Mouse (Mus musculus): ENCODE data around the gene Sox6. TPM values are rescaled to one million over a fixed set of nuclear protein-coding genes. Genes with fewer than 3 reads are reported as not detected.

The Sox6 gene
- polyA plus RNA-seq, 1 experiment from 2014 or later: 37.5 TPM

GRCm38 (mm10) chr7:115766316-115766715 is 272.3 kb downstream of the Sox6 start:
- H3K9me3 ChIP-seq (replicated peaks; ENCODE audit: control insufficient read depth, low read length): no peaks in the 10 kb centered on the region
- H3K36me3 ChIP-seq (ENCODE audit: control insufficient read depth, insufficient read depth, low read length): no peaks in the 10 kb centered on the region
- H3K4me3 ChIP-seq (replicated peaks; ENCODE audit: low read length): no peak overlapping the region
- no peak for ATAC-seq (ENCODE audit: insufficient read depth, low FRiP score)
- H3K4me1 ChIP-seq (ENCODE audit: control insufficient read depth, insufficient read depth, low read length): no peaks in the 10 kb centered on the region
- H3K27me3 ChIP-seq (ENCODE audit: control insufficient read depth, insufficient read depth, low read length): no peaks in the 10 kb centered on the region
- 63% methylated on average over 8 of the region's 8 CpGs for WGBS
- H3K9ac ChIP-seq (ENCODE audit: low read length): no peak overlapping the region
- H3K27ac ChIP-seq (ENCODE audit: low read length): no peak overlapping the region
- no peak overlapping the region for H3K4me2 ChIP-seq (ENCODE audit: low read depth, low read length)

GRCm38 (mm10) chr7:115763851-115764250 is 274.7 kb downstream of the Sox6 start:
- ATAC-seq (ENCODE audit: insufficient read depth, low FRiP score): no peak
- H3K27ac ChIP-seq (ENCODE audit: low read length): no peak overlapping the region
- no peaks in the 10 kb centered on the region for H3K4me1 ChIP-seq (ENCODE audit: control insufficient read depth, insufficient read depth, low read length)
- no peaks in the 10 kb centered on the region for H3K36me3 ChIP-seq (ENCODE audit: control insufficient read depth, insufficient read depth, low read length)
- no peaks in the 10 kb centered on the region for H3K27me3 ChIP-seq (ENCODE audit: control insufficient read depth, insufficient read depth, low read length)
- no peaks in the 10 kb centered on the region for H3K9me3 ChIP-seq (replicated peaks; ENCODE audit: control insufficient read depth, low read length)
- H3K4me3 ChIP-seq (replicated peaks; ENCODE audit: low read length): no peak overlapping the region
- H3K9ac ChIP-seq (ENCODE audit: low read length): no peak overlapping the region
- WGBS: 49% methylated on average over 2 of the region's 2 CpGs
- no peak overlapping the region for H3K4me2 ChIP-seq (ENCODE audit: low read depth, low read length)

GRCm38 (mm10) chr7:115758172-115758571 is 280.4 kb downstream of the Sox6 start:
- no peak overlapping the region for H3K4me2 ChIP-seq (ENCODE audit: low read depth, low read length)
- no peaks in the 10 kb centered on the region for H3K9me3 ChIP-seq (replicated peaks; ENCODE audit: control insufficient read depth, low read length)
- WGBS: 42% methylated on average over 1 of the region's 1 CpGs
- no peaks in the 10 kb centered on the region for H3K27me3 ChIP-seq (ENCODE audit: control insufficient read depth, insufficient read depth, low read length)
- H3K36me3 ChIP-seq (ENCODE audit: control insufficient read depth, insufficient read depth, low read length): no peaks in the 10 kb centered on the region
- no peak for ATAC-seq (ENCODE audit: insufficient read depth, low FRiP score)
- no peak overlapping the region for H3K4me3 ChIP-seq (replicated peaks; ENCODE audit: low read length)
- no peaks in the 10 kb centered on the region for H3K4me1 ChIP-seq (ENCODE audit: control insufficient read depth, insufficient read depth, low read length)
- no peak overlapping the region for H3K27ac ChIP-seq (ENCODE audit: low read length)
- H3K9ac ChIP-seq (ENCODE audit: low read length): no peak overlapping the region

GRCm38 (mm10) chr7:115755272-115755671 is 283.3 kb downstream of the Sox6 start:
- ATAC-seq (ENCODE audit: insufficient read depth, low FRiP score): no peak
- WGBS: 54% methylated on average over 4 of the region's 4 CpGs

GRCm38 (mm10) chr7:115754216-115754615 is 284.4 kb downstream of the Sox6 start:
- no peak overlapping the region for H3K4me2 ChIP-seq (ENCODE audit: low read depth, low read length)
- H3K27me3 ChIP-seq (ENCODE audit: control insufficient read depth, insufficient read depth, low read length): no peaks in the 10 kb centered on the region
- peaks cover 6% of the 10 kb centered on the region; the same call in 1 of the 2 replicates for H3K4me1 ChIP-seq (ENCODE audit: control insufficient read depth, insufficient read depth, low read length)
- WGBS: 86% methylated on average over 7 of the region's 7 CpGs
- H3K27ac ChIP-seq (ENCODE audit: low read length): no peak overlapping the region
- H3K9me3 ChIP-seq (replicated peaks; ENCODE audit: control insufficient read depth, low read length): no peaks in the 10 kb centered on the region
- ATAC-seq (ENCODE audit: insufficient read depth, low FRiP score): no peak
- no peak overlapping the region for H3K9ac ChIP-seq (ENCODE audit: low read length)
- no peaks in the 10 kb centered on the region for H3K36me3 ChIP-seq (ENCODE audit: control insufficient read depth, insufficient read depth, low read length)
- H3K4me3 ChIP-seq (replicated peaks; ENCODE audit: low read length): no peak overlapping the region

More at GRCm38 (mm10) chr7:115755272-115755671, 283.3 kb downstream of the Sox6 start:
- Histone ChIP-seq H3K36me3 (ENCODE audit: control insufficient read depth, insufficient read depth, low read length) (no peaks in the 10 kb centered on the region), H3K4me2 (ENCODE audit: low read depth, low read length) (no peak overlapping the region), H3K27me3 (ENCODE audit: control insufficient read depth, insufficient read depth, low read length) (no peaks in the 10 kb centered on the region), H3K4me3 (replicated peaks; ENCODE audit: low read length) (no peak overlapping the region), H3K9ac (ENCODE audit: low read length) (no peak overlapping the region), H3K27ac (ENCODE audit: low read length) (no peak overlapping the region), H3K4me1 (ENCODE audit: control insufficient read depth, insufficient read depth, low read length) (peaks cover 4% of the 10 kb centered on the region; the same call in 1 of the 2 replicates), H3K9me3 (replicated peaks; ENCODE audit: control insufficient read depth, low read length) (no peaks in the 10 kb centered on the region)

GRCm38 (mm10) chr7:115752121-115752634 is 286.4 kb downstream of the Sox6 start:
- no peak for ATAC-seq (ENCODE audit: insufficient read depth, low FRiP score)
- H3K27ac ChIP-seq (ENCODE audit: low read length): no peak overlapping the region
- 34% methylated on average over 5 of the region's 5 CpGs for WGBS
- H3K4me3 ChIP-seq (replicated peaks; ENCODE audit: low read length): no peak overlapping the region
- H3K4me1 ChIP-seq (ENCODE audit: control insufficient read depth, insufficient read depth, low read length): peaks cover 9% of the 10 kb centered on the region
- no peak overlapping the region for H3K4me2 ChIP-seq (ENCODE audit: low read depth, low read length)
- no peak overlapping the region for H3K9ac ChIP-seq (ENCODE audit: low read length)
- H3K27me3 ChIP-seq (ENCODE audit: control insufficient read depth, insufficient read depth, low read length): no peaks in the 10 kb centered on the region
- H3K36me3 ChIP-seq (ENCODE audit: control insufficient read depth, insufficient read depth, low read length): no peaks in the 10 kb centered on the region
- H3K9me3 ChIP-seq (replicated peaks; ENCODE audit: control insufficient read depth, low read length): no peaks in the 10 kb centered on the region

GRCm38 (mm10) chr7:115751083-115751482 is 287.5 kb downstream of the Sox6 start:
- Histone ChIP-seq H3K4me3 (replicated peaks; ENCODE audit: low read length) (no peak overlapping the region), H3K4me1 (ENCODE audit: control insufficient read depth, insufficient read depth, low read length) (peaks cover 9% of the 10 kb centered on the region), H3K9me3 (replicated peaks; ENCODE audit: control insufficient read depth, low read length) (no peaks in the 10 kb centered on the region), H3K36me3 (ENCODE audit: control insufficient read depth, insufficient read depth, low read length) (no peaks in the 10 kb centered on the region), H3K27ac (ENCODE audit: low read length) (no peak overlapping the region), H3K27me3 (ENCODE audit: control insufficient read depth, insufficient read depth, low read length) (no peaks in the 10 kb centered on the region), H3K4me2 (ENCODE audit: low read depth, low read length) (no peak overlapping the region), H3K9ac (ENCODE audit: low read length) (no peak overlapping the region)
- ATAC-seq (ENCODE audit: insufficient read depth, low FRiP score): no peak
- WGBS: 40% methylated on average over 3 of the region's 3 CpGs

GRCm38 (mm10) chr7:115750275-115750825 is 288.2 kb downstream of the Sox6 start:
- Histone ChIP-seq H3K27ac (ENCODE audit: low read length) (no peak overlapping the region), H3K36me3 (ENCODE audit: control insufficient read depth, insufficient read depth, low read length) (no peaks in the 10 kb centered on the region), H3K4me3 (replicated peaks; ENCODE audit: low read length) (no peak overlapping the region), H3K4me2 (ENCODE audit: low read depth, low read length) (no peak overlapping the region), H3K4me1 (ENCODE audit: control insufficient read depth, insufficient read depth, low read length) (peaks cover 9% of the 10 kb centered on the region), H3K27me3 (ENCODE audit: control insufficient read depth, insufficient read depth, low read length) (no peaks in the 10 kb centered on the region), H3K9ac (ENCODE audit: low read length) (no peak overlapping the region), H3K9me3 (replicated peaks; ENCODE audit: control insufficient read depth, low read length) (no peaks in the 10 kb centered on the region)
- 46% methylated on average over 8 of the region's 8 CpGs for WGBS
- no peak for ATAC-seq (ENCODE audit: insufficient read depth, low FRiP score)

GRCm38 (mm10) chr7:115747541-115747940 is 291.1 kb downstream of the Sox6 start:
- Histone ChIP-seq H3K4me1 (ENCODE audit: control insufficient read depth, insufficient read depth, low read length) (peaks cover 9% of the 10 kb centered on the region), H3K9ac (ENCODE audit: low read length) (no peak overlapping the region), H3K27ac (ENCODE audit: low read length) (no peak overlapping the region), H3K36me3 (ENCODE audit: control insufficient read depth, insufficient read depth, low read length) (no peaks in the 10 kb centered on the region), H3K27me3 (ENCODE audit: control insufficient read depth, insufficient read depth, low read length) (no peaks in the 10 kb centered on the region), H3K4me2 (ENCODE audit: low read depth, low read length) (no peak overlapping the region), H3K4me3 (replicated peaks; ENCODE audit: low read length) (no peak overlapping the region), H3K9me3 (replicated peaks; ENCODE audit: control insufficient read depth, low read length) (no peaks in the 10 kb centered on the region)
- WGBS: 55% methylated on average over 7 of the region's 7 CpGs
- ATAC-seq (ENCODE audit: insufficient read depth, low FRiP score): no peak

Data from stomach, embryonic 16.5 days (tissue).